Mouse (Mus musculus): ENCODE measurements around the gene Oxa1l. TPM values are rescaled to one million over a fixed set of nuclear protein-coding genes. Genes with fewer than 3 reads are reported as not detected.
"Not testable (repeated sequence)": the region's sequence is repeated elsewhere in the genome, so short reads cannot be mapped to it uniquely, and the experiment has no call there.

The Oxa1l gene
- 48.0 and 54.1 TPM in 2 replicates for polyA plus RNA-seq (2016; fragmentation: Nextera tagmentation; extraction: Ambion mirVana)

DNA sequence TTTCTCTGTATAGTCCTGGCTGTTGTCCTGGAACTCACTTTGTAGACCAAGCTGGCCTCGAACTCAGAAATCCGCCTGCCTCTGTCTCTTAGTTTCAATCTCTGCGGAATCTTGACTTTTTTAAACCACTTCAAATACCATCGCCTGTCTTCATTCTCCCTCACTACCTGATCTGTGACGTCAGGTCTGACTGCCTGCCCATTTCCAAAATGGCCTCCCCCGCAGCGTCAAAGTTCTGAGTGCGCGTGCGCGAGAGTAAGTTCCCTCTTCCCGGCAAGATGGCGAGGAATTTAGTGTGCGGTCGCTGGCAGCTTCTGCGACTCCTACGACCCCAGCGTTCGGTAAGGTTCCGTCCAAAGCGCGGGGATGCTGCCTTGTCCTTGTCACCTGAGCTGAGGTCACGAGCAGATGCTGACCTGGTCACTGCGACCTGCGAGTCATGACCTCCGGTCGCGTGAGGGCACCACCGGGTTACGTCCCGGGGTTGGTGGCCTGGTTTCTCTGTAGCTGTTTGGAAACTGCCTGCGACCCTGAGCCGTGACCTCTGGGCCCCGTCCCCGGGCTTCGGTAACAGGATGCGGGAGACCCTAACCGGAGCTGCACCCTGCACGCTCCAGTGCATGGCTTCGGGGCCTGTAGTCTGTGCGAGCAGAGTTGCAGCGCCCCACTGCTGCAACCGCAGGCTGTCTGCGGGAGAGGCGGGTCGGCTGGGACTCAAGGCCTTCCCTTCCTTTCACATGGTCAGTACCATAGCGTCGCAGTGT is at the start of gene Oxa1l:
Gene Oxa1l, plus strand, starts transcription at position 258 of the 764 bp plus-strand sequence.
- peak; percentile 96 for DNase-seq (ENCODE audit: low spot score)
- under 1% methylated on average over 48 of the region's 48 CpGs for WGBS

DNA sequence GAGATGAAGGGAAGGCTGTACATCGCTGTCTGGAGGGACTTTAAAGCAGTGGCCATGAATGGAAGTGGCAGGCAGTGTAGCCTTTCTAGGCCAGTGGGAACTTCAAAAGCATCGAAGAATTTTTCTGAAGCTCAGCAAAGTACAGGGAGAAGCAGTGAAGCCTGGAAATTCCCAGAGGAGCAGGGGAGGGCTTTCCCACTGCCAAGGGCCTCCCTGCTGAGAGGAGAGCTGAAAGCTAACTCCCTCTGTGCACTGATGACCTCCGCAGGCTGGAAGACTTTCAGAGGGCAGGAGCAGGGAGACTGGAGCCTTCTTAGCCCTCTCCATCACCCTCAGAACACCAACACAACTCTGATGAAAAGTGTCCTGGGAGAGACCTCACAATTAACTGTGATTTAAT is 48.9 kb upstream of the Oxa1l start:
- WGBS = 36% methylated on average over 3 of the region's 3 CpGs
- Histone ChIP-seq H3K9me3 (replicated peaks) (no peaks in the 10 kb centered on the region), H3K4me3 (no peak overlapping the region), H3K27me3 (ENCODE audit: low read depth, poor library complexity, severe bottlenecking) (no peaks in the 10 kb centered on the region), H3K27ac (replicated peaks) (no peak overlapping the region), H3K4me1 (0 out of 2 replicates have a peak, but pooled peaks cover 4% of the 10 kb centered on the region), H3K36me3 (no peaks in the 10 kb centered on the region)
- no peak for DNase-seq (ENCODE audit: low spot score)

More for the DNA sequence above, at the start of gene Oxa1l:
- H3K9me3 ChIP-seq (replicated peaks) = 0 out of 2 replicates have a peak, but pooled peaks cover 4% of the 10 kb centered on the region
- H3K4me1 ChIP-seq = peaks cover 10% of the 10 kb centered on the region
- H3K36me3 ChIP-seq = peaks cover 33% of the 10 kb centered on the region
- peak within 1 kb of the TSS; percentile 83 for H3K4me3 ChIP-seq
- peak within 1 kb of the TSS; percentile 94 for H3K27ac ChIP-seq (replicated peaks)
- H3K27me3 ChIP-seq (ENCODE audit: low read depth, poor library complexity, severe bottlenecking) = no peaks in the 10 kb centered on the region

DNA sequence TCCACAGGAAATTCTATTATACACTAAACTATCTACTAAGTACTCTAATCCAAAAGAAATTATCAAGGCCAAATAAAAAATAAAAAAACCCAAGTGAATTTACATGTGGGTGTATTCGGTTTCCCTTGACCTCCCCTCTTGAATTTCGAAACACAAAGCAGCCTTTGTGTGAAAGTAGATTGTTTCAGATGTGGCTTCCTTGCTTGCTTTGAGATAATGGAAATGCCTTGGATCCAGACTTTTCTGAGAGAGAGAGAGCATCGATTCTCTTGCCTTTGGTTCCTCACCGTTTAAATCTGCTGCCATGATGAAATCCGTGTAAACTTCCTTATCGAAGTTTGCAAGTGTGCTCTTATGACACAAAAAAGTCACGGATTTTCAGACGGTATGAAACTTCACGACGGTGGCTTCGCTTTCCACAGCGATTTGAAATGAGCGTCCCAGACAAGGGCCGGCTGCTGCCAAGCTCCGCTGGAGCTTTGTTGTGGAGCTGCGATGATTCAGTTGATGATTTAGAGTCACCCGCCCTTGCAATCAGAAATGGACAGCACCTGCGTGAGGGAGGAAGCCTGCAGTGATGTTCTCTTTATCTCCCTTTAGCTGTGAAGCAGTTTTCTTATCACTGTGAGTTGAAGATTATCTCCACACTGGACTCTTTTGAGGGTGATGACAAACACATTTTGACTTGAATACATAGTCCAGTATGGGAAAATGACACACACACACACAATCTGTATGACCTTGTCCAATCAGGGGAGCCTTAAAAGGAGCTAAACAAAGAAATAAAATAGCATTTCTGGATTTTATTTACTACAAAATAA is 38.9 kb upstream of the Oxa1l start:
- WGBS = 70% methylated on average over 18 of the region's 18 CpGs
- no peaks in the 10 kb centered on the region for H3K4me1 ChIP-seq
- no peak overlapping the region for H3K27ac ChIP-seq (replicated peaks)

DNA sequence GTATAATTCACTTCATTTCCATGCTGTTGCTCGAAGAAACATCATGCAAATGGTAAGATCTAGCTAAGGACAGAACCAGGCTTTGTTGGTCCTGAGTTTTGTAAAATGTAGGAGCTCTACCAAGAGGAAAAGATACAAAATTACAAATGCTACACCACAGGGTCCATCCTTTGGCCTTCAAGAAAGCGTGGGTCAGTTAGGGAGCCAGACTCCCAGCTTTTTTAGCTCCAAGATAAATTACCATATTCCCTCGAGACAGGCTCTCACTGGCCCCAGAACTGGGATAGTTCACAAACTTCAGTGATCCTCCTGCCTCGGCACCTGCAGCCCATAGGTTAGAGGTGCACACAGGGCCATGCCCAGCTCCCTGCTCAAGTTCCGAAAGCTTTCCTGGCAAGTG is 36.1 kb upstream of the Oxa1l start:
- Histone ChIP-seq H3K9me3 (replicated peaks) (no peaks in the 10 kb centered on the region), H3K36me3 (no peaks in the 10 kb centered on the region), H3K4me1 (0 out of 2 replicates have a peak, but pooled peaks cover 3% of the 10 kb centered on the region), H3K27me3 (ENCODE audit: low read depth, poor library complexity, severe bottlenecking) (no peaks in the 10 kb centered on the region), H3K4me3 (no peak overlapping the region), H3K27ac (replicated peaks) (no peak overlapping the region)
- DNase-seq (ENCODE audit: low spot score) = no peak
- 76% methylated on average over 5 of the region's 5 CpGs for WGBS

More for the DNA sequence above, 38.9 kb upstream of the Oxa1l start:
- no peak for DNase-seq (ENCODE audit: low spot score)
- no peaks in the 10 kb centered on the region for H3K9me3 ChIP-seq (replicated peaks)
- no peak overlapping the region for H3K4me3 ChIP-seq
- no peaks in the 10 kb centered on the region for H3K36me3 ChIP-seq
- H3K27me3 ChIP-seq (ENCODE audit: low read depth, poor library complexity, severe bottlenecking) = no peaks in the 10 kb centered on the region

DNA sequence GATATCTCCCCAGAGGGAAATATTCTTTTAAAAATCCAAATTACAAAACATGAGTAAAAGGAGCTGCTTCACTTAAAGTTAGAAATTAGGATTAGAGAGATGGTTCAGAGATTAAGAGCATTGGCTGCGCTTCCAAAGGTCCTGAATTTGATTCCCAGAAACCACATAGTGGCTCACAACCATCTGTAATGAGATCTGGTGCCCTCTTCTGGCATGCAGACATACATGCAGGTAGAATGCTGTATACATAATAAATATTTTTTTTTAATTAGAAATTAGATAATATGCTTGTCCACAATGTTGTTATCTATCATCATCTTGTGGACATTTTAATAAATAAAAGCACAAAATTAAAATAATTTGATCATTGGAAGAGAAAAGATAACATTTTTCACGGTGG is 32.1 kb upstream of the Oxa1l start:
- Histone ChIP-seq H3K36me3 (no peaks in the 10 kb centered on the region), H3K4me3 (no peak overlapping the region), H3K27me3 (ENCODE audit: low read depth, poor library complexity, severe bottlenecking) (no peaks in the 10 kb centered on the region), H3K4me1 (peaks cover 15% of the 10 kb centered on the region), H3K27ac (replicated peaks) (no peak overlapping the region), H3K9me3 (replicated peaks) (no peaks in the 10 kb centered on the region)
- 77% methylated on average over 2 of the region's 2 CpGs for WGBS
- no peak for DNase-seq (ENCODE audit: low spot score)

DNA sequence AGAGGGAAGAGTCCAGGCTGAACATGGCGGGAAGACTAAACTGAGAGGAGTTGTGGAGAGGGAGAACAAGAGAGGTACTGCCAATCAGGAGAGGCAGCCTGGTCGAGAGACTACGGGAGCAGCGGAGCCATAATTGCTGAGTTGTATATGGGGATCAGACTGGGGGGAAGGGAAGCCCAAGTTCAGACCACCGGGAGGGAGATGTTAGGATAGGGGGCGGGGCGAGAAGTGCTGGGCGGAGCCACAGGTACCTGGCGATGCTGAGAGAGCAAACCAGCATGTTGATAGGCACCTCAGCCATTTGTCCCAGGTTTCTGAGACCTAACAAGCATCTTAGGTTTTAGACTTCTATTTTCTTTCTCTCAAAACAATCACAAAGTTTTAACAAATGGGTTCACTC is 31.4 kb upstream of the Oxa1l start:
- Histone ChIP-seq H3K27me3 (ENCODE audit: low read depth, poor library complexity, severe bottlenecking) (no peaks in the 10 kb centered on the region), H3K27ac (replicated peaks) (no peak overlapping the region), H3K9me3 (replicated peaks) (no peaks in the 10 kb centered on the region), H3K4me1 (peaks cover 15% of the 10 kb centered on the region), H3K4me3 (no peak overlapping the region), H3K36me3 (no peaks in the 10 kb centered on the region)
- no peak for DNase-seq (ENCODE audit: low spot score)
- WGBS = 48% methylated on average over 9 of the region's 9 CpGs

DNA sequence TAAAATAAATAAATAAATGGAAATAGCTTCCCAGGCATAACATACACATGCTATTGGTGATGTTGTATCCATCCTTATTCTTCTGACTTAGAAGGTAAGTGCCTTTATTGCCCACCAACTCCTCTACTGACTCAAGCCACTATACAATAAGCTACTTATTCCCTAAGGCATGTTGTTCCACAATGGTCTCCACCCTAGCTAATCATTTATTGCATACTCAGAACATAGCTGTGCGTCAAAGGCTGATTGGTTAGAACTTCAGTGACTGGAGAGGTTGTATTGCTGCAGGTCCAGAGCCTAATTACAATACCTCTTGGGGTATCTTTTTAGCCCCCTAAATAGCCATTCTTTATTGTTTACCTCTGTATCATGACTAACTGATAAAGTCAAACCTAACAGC is 29.5 kb upstream of the Oxa1l start:
- Histone ChIP-seq H3K9me3 (replicated peaks) (no peaks in the 10 kb centered on the region), H3K27ac (replicated peaks) (no peak overlapping the region), H3K4me1 (peaks cover 15% of the 10 kb centered on the region), H3K27me3 (ENCODE audit: low read depth, poor library complexity, severe bottlenecking) (no peaks in the 10 kb centered on the region), H3K4me3 (no peak overlapping the region), H3K36me3 (no peaks in the 10 kb centered on the region)
- WGBS = 90% methylated on average over 1 of the region's 1 CpGs
- no peak for DNase-seq (ENCODE audit: low spot score)

DNA sequence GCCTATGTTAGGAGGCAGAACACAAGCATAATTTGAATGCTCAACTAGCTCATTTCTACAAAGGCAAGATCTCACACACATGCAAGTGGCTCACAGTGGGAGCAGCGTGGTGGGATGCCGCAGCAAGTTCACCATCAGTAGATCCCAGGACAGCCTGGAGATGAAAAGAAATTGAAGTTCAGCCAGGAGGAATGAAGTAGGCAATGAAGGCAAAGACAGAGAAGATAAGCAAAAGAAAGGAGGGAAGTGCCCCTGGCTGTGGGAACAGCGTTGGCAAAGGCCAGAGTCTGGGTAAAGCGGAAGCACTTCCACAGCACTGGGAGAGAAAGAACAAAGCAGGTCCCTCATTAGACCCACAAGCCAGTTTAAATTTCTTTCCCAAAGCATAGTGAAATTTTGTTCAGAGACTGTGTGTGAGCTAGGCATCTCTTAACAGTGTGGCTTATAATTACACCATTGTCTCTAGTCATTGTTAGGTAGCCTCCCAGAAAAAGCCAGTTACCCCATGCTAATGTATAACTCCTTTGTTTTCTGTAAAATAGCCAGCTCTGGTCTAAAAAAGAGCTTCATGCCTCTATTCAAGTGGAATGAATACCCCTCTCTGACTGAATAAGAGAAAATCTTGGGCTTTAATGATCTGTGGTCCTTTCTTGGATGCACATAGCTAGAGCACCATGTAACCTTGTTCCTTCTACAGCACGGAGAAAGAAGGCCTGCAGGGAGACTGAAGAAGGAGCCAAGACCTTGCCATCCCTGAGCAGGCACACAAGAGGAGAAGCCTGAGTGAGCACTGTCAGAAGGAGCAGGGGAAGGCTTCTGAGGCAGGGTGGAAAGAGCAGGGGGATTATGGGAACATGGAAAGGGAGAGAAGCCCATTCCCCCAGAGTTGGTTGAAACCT is 28.2 kb upstream of the Oxa1l start:
- H3K27ac ChIP-seq (replicated peaks) = peak overlapping the region; percentile 65
- no peak overlapping the region for H3K4me3 ChIP-seq
- WGBS = 62% methylated on average over 5 of the region's 5 CpGs
- no peaks in the 10 kb centered on the region for H3K27me3 ChIP-seq (ENCODE audit: low read depth, poor library complexity, severe bottlenecking)
- DNase-seq (ENCODE audit: low spot score) = no peak
- H3K4me1 ChIP-seq = peaks cover 15% of the 10 kb centered on the region
- no peaks in the 10 kb centered on the region for H3K9me3 ChIP-seq (replicated peaks)
- H3K36me3 ChIP-seq = no peaks in the 10 kb centered on the region

DNA sequence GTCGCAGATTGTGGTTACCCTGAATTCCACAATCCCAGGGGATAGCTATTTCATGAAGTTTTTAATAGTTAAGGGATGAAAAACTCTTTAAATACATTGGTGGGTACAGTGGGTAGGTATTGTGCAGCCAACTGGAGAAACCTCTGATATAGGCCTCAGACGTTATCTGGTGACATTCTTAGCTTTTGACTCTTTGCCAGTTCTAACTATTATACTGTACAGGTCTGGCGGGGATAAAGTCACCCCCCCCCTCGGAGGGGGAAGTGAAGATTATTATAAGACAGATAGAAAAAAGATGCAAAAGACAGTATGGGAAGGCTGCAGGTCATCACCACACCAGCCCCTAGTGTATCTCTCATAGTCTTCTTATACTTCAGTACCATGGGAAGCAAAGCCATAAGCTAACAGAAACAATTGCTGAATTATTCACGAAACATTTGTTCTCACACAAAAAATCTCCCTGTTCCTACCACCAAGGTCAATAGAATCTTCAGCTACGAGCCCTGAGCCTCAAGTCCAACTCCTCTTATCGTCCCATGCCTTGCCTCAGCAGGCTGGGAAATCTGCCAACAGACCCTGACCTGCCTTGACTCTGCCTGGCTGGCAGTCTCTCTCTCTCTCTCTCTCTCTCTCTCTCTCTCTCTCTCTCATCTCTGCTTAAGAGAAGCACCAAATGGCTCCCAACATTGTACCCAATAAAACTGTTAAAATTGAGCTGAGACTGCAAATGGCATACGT is 27.0 kb upstream of the Oxa1l start:
- WGBS = 91% methylated on average over 8 of the region's 8 CpGs
- no peak overlapping the region for H3K27ac ChIP-seq (replicated peaks)

DNA sequence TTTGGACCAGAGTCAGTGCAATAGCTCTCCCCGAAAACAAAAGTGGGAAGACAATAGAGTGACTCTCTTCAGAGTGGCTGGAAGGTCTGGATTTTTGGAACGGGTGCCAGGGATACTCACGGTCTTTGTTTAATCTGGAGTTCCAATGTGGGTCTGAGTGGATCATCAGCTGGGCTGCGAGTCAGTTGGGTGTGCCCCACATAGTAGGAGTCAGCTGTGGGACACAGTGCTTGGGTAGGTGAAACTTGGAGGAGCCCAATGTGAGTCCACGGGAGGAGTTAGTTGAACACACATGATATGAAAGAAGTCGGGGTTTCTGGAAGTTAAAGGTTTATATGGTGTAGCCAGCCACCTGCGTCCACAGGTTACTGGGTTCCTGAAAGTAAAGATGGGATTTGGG is 19.8 kb upstream of the Oxa1l start:
- Histone ChIP-seq H3K36me3 (no peaks in the 10 kb centered on the region), H3K27me3 (ENCODE audit: low read depth, poor library complexity, severe bottlenecking) (no peaks in the 10 kb centered on the region), H3K27ac (replicated peaks) (no peak overlapping the region), H3K4me1 (no peaks in the 10 kb centered on the region), H3K4me3 (no peak overlapping the region), H3K9me3 (replicated peaks) (peaks cover 5% of the 10 kb centered on the region; the same call in 1 of the 2 replicates)
- no peak for DNase-seq (ENCODE audit: low spot score)
- WGBS = 62% methylated on average over 7 of the region's 7 CpGs

More for the DNA sequence above, 27.0 kb upstream of the Oxa1l start:
- Histone ChIP-seq H3K4me3 (no peak overlapping the region), H3K4me1 (peaks cover 15% of the 10 kb centered on the region), H3K9me3 (replicated peaks) (no peaks in the 10 kb centered on the region), H3K27me3 (ENCODE audit: low read depth, poor library complexity, severe bottlenecking) (no peaks in the 10 kb centered on the region), H3K36me3 (no peaks in the 10 kb centered on the region)
- DNase-seq (ENCODE audit: low spot score) = no peak

DNA sequence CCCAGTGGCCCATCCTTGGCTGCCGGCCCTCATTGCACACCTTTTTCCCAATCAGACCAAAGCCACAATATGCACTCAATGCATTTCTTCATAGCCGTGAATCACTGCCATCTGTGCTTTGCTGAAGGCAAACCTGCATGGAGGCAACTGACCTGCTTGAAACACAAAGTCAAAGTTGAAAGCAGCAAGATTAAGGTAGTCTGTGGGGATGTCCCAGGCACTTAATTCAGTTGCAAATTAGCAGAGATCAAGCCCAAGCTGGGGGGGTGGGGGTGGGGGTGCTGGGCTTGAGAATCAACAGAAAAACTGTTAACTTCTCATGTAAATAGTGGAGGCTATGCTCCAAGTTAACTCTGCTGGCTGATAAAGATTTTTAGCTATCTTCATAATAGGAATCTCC is 18.8 kb upstream of the Oxa1l start:
- 33% methylated on average over 2 of the region's 2 CpGs for WGBS
- not testable (repeated sequence) for H3K9me3 ChIP-seq (replicated peaks); H3K27ac ChIP-seq (replicated peaks); H3K36me3 ChIP-seq; H3K27me3 ChIP-seq (ENCODE audit: low read depth, poor library complexity, severe bottlenecking); DNase-seq (ENCODE audit: low spot score); H3K4me3 ChIP-seq; H3K4me1 ChIP-seq

Measured in midbrain, embryonic 10.5 days (tissue).